Mouse (Mus musculus) urinary bladder, postnatal 25 days (tissue): ENCODE data around the gene 5730409E04Rik.

Experiments used
- DNase-seq: peaks from one replicate; pipeline ENCODE4 v3.0.0; 2022; ENCODE audit warnings: low spot score

5730409E04Rik gene

GRCm38 (mm10) chr4:126636330-126636729 is 26.7 kb downstream of the 5730409E04Rik start:
- no peak for DNase-seq

DNA sequence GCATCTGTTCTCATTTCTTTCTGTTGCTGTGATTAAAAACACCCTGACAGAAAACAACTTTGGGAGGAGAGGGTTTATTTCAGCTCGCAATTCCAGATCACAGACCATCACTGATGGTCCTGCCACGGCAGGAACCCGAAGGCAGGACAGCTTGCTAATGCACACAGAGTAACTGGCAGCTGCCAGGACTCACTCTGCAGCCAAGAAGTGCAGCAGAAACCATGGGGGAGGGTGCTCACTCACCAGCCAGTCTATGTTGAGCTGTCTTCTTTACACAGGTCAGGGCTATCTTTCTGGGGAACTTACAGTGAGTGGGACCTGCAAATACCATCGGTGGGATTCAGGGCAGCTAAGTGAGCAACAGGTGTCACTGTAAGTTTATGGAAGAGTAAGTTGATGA is 27.8 kb downstream of the 5730409E04Rik start:
- no peak for DNase-seq

DNA sequence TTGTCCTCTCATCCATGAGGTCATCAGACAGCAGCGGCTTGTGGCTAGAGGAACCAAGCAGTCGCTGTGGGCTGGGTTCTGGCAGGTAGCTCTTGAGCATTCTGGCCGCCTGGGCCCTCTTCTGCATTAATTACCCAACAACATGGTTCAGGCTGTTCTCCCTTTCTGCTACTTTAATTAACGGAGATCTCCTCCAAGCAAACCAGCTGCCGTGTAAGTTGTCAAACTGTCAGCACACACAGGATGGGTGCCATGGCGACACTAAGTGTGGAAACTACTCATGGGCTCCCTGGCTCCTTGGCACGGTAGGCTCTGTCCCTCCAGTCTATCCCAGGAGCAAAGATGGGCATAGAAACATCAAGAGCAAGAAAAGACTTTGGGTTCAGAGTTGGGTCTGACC is 29.7 kb downstream of the 5730409E04Rik start:
- DNase-seq, result no peak

DNA sequence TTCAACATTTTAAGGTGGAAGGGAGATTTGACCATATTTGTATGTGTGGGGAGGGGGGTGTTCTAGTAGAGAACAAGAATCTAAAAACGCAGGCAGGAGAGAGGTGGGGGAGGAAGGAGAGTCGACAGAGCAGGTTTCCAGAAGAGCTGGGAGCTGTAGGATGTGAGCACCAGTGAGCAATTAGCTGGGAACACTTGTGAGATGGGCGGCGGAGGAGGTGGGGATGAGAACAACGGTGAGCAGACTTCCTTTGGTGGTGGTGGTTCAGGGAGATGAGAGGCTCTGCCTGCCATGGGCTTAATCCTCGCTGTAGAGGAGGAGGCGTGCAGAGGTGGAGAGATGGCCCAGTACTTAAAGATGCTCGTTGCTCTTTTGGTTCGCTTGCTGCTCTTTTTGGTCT is 32.3 kb downstream of the 5730409E04Rik start:
- DNase-seq, result no peak

GRCm38 (mm10) chr4:126643815-126644214 is 34.2 kb downstream of the 5730409E04Rik start:
- DNase-seq, result no peak

- DNase-seq, result no peak
Measured at GRCm38 (mm10) chr4:126644333-126644963, 34.8 kb downstream of the 5730409E04Rik start.

GRCm38 (mm10) chr4:126647996-126648910 is 38.6 kb downstream of the 5730409E04Rik start:
- no peak for DNase-seq

DNA sequence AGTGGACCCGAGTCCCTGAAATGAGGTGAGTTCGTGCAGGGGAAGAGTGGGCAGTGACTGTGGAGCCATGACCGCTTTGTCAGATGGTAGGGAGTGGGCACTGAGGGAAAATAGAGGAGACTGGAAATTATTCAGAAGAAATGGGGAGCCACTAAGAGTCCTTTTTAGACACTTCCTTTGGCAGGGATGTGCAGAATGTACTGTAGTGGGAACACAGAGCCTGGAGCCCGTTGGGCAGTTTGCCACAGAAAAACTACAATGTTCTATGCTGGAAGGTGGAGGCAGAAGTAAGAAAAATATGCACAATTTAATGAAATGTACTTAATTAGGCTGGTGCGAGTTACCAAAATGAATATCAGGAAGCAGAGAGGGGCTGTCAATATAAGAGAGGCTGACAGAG is 43.5 kb downstream of the 5730409E04Rik start:
- no peak for DNase-seq

DNA sequence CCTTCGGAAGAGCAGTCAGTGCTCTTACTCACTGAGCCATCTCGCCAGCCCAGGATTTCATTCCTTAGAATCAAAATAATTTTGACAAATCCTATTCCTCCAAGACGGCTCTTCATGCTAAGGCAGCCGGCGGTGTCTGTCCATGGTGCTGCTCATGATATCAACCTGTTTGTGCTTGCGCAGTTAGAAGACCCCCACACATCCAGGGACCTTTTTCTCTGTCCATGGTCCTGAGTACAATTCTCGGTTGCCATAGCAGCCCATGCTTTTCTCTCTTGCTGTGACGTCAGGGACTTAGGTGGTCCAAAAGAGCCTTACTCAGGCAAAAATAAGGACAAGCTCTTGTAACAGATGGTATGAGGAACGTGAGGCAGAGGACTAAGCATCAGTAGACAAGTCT is 45.7 kb downstream of the 5730409E04Rik start:
- DNase-seq, result no peak

DNA sequence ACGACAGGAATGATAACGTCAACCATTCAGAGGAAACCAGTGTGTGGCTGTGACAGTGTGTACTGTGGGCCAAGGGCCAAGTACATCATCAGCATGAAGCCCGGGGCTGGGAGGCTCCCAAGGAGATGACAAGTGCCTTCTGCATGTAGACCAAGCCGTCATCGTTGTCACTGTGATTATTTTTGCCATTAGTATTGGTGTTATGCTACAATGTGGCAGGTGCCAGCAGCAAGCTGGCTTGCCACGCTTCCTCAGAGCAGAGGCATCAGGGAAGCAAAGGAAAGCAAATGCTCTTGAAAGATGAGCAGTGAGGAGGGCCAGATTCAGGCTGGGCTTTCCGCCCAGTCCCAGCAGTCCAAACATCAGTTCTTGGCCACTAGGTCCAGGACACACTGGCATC is 51.6 kb downstream of the 5730409E04Rik start:
- no peak for DNase-seq
